Mouse (Mus musculus) mature B cell (primary cell): ENCODE data around the gene Arl3.

Source experiments
- in situ Hi-C: fragments of 300-500 bp; cut with MboI; formaldehyde crosslinking; loops from 2 replicates; pipeline ENCODE4 v1.14.3; 2019

Gene Arl3

DNA sequence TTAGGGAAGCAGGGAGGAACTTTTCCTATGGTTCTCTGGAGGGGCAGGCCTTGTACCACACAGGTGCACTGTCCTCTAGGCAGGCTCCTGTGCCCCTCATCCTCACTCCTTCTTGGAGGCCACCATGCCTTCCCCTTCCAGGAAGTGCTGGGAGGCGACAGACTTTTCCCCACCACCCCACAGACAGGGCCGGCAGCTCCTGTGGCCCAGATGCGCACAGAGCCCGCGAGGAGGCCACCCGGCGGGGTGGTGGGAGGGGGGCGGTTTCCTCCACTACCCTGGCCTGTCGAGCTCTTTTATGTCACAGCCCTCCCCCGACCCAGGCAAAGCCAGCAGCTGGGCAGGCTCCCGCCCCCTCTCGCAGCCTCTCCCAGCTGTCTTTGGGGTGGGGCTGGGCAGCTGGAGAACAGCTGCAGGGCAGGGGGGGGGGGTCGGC lies 54.6 kb downstream of the Arl3 start:
- in situ Hi-C loops = no loop called here

DNA sequence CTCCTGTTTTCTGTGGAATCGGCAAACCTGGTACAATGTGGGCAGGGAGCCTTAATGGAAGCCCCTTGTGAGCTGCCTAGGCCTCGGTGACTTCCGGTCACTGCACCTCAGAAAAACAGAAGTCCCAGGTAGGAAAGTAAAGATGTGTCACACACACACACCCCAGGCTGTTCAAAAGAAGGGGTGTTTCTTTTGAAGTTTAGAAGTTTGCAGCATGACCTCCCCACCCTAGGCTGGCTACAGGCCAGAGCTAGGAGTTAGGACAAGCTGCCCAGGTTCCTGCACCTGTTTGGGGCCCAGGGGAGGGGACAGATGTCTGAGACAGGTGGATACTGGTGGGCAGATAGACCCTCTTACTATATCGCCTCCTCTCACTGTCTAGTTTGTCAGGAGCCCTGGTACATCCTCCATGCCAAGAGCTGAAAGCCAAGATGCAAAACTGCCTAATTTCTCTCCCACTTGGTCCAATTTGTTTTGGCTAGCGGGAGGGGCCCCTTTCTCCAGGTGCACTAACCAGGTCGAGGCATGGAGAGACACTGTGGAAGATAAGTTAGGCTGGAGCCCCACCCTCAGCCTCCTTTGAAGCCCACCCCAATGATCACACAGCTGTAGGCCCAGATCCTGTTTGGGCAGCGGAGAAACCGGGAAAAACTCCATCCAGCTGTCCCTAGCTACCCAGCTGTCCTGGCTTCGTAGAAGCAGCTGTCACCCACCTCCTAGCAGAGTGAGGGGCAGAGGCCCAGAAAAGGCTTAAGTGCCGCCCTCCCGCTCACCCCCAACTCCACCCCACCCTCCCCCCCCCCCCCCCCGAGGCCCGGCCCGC lies 55.3 kb downstream of the Arl3 start:
- in situ Hi-C loops = no loop called here

DNA sequence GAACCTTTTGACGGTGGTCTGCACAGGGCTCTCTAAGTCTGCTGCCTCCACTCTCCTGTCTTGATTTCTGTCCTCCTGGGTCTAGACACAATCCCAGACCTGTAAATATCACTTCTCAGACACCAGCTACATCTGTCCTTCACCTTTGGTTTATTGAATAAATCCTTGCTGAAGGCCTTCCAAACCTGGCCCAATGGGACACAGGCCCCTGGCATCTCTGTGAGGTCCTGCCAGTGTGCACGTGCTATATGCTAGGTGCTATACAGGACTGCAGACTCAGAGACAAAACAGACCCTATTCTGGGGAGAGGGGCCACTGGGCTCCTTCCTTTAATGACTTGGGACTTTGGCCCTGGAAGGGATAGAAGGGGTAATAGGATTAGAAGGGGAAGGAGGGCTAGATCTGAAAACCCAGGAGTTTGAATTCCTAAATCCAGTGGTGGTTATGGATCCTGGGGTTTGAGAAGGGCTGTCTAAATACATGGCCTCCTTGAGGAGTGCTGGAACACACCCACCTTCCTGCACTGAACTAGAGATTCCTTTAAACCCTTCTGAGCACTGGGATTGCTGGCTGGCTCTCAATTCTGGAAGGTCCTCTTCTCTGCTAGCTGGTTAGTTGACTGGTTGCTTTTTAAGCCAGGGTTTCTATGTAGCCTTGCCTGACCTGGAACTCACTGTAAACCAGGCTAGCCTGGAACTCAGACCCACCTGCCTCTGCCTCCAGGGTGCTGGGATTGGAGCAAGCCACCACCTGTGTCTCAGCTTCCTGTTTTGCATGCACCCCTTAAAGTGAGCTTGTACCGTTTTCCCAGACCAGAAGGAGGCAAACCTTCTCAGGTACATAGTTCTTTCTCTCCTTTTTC lies 56.1 kb downstream of the Arl3 start:
- in situ Hi-C loops = no loop called here

DNA sequence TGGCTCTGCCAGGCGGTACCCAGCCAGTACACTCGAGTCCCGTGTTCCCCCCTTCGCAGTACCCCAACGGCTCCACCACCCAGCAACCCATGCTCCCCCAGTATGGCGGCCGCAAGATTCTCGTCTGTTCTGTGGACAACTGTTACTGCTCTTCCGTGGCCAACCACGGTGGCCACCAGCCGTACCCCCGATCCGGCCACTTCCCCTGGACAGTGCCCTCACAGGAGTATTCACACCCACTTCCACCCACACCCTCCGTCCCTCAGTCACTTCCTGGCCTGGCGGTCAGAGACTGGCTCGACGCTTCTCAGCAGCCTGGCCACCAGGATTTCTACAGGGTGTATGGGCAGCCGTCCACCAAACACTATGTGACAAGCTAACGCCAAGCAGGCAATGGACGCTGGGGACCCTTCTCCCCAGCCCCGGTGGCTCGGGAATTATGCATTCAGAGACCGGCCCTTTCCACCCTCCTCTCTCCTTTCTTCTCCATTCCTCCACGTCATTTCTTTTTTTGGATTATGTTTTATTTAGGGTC lies 57.6 kb downstream of the Arl3 start:
- in situ Hi-C loops = no loop called here

DNA sequence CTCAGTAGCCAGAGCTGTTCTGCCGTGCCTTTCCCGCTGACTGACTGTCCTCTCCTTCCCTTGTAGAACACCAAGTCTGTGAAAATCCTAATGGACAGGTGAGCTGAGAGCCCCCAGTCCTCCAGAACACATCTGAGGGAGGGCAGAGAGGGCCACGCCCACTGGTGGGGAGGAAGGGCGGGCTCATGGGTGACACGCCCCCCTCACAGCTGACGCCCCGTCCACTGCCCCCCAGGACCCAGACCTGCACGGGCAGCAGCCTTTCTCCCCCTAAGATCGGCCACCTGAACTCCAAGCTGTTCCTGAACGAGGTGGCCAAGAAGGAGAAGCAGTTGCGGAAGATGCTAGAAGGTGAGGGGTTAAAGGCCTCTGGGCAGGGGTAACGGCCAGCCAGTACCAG lies 58.6 kb downstream of the Arl3 start:
- in situ Hi-C loops = no loop called here

DNA sequence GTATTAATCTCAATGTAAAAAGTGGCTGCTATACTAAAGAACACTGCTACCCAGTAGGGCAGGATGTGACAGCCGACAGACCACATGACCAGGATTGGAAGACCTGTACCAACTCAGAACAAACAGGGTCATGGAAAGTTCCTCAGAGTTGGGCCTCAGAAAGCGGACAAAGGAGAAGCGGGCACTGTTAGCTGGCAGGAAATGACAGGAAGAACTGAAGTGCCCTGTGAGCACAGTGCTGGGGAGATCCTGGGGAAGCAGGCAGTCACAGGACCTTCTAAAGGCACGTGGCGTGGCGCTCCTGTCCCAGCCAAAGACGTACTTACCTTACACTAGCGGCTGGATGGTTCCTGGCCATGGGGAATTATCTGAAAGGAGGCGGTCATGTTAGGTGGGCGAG lies 61.7 kb downstream of the Arl3 start:
- in situ Hi-C loops = no loop called here

DNA sequence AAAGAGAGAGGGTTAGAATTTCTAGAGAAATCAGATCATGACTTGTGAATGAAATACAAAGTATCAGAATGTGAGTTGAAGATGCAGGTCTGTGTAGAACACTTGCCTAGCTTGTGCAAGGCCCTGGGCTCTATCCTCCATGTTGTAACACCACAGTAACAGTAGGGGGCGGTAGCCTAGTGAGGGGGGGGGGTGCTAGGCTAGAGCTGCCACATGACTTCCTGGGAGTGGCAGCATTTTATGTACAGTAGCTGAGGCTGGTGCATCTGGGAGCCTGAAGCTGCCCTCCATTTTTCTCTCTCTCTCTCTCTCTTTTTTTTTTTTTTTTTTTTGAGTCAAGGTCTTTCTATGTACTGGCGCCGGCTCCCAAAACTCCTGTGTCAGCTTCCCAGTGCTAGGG lies 62.2 kb downstream of the Arl3 start:
- in situ Hi-C loops = no loop called here

DNA sequence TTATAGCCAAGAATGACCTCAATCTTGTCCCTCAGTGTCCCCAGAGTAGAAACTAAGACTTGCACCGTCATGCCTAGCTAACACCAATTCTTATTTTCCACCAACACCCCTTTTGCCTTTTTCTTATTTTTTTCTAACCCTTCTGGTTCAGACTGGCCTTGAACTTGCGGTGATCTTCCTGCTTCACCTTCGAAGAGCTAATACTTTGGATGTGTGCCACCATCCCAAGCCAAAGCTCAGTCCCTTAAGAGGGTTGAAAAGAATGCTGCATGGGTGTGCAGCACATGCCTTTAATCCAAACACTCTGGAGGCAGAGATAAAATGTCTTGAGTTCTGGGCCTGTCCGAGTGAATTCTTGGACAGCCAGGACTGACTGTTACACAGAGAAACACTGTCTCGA lies 62.6 kb downstream of the Arl3 start:
- in situ Hi-C loops = no loop called here

DNA sequence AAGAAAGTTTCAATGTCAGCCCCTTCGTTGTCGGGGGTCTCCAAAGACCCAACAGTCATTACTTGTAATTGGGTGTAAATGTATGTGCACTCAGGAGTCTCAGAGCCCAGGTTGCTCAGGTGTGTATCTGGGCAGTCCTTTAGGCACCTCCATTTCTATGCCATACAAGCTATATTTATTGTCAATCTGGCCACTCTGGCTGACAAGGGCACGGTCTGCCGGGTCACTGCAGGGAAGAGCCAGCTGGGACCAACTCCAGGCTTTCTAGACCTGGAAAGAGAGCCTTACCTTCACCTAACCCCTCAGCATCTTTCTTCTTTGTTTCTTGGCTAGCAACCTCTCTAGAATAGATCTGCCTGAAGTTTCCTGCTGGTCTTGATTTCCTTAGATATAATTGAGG lies 63.3 kb downstream of the Arl3 start:
- in situ Hi-C loops = no loop called here

DNA sequence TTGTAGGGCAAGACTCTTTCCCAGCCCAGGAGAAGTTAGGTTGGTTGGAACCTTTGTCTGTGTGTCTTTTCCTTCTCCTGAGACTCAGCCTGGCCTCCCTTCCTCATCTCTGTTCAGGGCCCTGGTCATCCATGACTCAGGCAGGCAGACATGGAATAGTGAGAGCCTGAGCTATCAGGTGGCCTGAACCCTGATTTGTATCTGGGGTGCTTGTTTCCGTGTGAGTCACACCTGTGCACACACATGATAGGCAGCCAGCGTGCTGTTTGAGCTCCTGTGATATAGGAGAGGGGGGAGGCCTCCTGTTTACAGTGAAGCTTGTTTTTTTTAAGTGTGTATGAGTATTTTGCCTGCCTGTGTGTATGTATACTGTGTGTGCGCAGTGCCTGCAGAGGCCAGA lies 63.8 kb downstream of the Arl3 start:
- in situ Hi-C loops = no loop called here

DNA sequence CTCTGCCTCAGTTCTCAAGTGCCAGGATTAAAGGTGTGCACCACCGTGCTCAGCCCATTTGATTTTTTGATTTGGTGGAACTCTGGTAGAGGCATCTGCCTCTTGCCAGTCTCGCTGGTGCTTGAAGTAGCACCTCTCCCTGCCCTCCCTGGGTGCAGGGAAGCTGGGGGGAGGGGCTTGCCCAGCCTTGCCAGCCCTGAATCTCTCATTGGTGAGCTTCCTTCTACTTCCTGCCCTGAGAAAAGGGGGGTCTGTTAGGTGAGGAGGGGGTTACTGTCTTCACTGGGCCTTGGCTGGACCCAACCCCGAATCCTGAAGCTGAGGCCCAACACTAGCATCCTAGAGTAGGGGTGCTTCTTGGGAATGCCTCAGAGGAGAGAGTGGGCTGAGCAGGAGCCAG lies 64.3 kb downstream of the Arl3 start:
- in situ Hi-C loops = no loop called here

DNA sequence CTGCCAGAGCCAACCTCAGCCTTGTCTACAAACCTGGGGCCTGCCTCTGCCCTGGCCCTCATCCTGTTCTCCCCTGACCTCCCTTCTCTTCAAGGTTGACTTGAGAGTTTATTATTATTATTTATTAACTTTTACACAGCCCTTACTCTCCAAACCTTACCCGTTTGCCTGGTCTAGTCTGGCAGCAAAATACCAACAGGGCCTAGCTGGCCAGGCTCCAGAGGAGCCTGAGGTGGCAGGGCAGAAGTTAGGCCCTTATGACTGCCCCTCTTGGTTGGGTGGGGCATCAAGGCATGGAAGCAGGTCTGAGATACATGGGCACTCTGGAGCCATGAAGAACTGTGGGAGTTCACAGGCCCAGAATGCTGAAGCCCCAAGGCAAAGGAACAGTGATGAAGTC lies 65.2 kb downstream of the Arl3 start:
- in situ Hi-C loops = no loop called here

DNA sequence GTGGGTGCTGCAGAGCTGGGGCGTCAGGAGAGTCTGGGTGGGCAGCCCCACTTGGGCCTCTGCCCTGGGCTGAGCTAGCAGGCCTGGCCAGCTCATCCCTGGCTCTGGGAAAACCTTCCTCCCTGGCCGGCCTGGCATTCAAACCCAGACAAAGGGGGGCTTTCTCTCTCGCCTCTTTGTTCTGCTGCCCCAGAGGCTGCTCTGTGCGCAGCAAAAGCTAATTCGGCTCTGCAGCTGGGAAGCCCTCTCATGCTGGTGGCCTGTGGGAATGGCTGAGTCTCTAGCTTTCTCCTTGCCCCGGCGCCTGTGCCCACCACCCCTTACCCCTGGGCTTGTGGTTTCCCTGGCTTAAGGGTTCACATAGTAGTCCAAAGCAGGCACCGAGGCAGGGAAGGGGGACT lies 65.8 kb downstream of the Arl3 start:
- in situ Hi-C loops = no loop called here

DNA sequence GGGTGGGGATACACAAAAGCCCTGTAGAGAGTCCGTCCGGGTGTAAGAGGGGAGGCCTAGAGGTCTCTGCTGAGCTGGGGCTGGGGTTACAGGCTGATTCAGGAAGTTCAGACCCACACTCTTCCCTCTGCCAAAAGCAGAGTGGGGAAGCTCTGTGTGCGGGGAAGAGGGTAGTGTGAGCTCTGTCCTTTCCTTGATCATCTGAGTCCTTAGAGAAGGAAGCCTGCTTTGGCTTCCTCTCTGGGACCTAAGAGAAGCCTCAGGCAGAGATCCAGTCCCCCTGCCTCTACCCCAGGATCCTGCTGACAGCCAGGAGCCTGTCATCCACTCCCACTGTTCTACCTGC lies 66.7 kb downstream of the Arl3 start:
- in situ Hi-C loops = no loop called here

DNA sequence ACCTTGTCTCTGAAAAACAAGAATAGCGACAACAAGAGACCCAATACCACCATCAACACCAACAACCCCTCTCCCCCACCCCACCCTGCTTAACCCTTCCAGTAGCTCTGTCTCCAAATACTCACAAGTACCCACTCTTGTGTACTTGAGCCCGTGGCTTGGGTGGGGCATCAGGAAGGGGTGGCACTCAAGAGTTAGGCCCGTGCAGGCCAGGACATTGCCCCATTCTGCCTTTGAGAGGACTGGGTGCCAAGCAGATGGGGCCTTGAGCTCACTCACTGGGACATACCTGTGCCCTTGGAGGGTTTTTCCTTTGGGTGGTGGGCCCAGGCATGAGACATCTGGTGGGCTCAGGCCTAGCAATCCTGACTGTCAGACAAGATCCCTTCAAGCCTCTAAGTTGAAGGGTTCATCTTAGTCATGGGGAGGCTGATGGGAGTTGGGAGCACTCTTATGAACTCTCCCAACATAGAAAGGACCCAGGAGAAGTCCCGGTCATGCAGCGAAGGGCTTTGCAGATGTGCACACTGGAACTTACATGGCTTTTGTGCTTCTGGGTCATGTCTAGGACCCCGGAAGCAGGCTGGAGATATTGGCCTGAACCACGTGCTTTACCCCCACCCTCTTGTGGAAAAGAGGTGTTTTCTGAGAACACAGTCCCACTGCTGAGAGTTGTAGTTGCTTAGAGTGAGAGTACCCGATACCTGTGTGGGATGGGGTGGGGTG lies 67.2 kb downstream of the Arl3 start:
- in situ Hi-C loops = no loop called here

DNA sequence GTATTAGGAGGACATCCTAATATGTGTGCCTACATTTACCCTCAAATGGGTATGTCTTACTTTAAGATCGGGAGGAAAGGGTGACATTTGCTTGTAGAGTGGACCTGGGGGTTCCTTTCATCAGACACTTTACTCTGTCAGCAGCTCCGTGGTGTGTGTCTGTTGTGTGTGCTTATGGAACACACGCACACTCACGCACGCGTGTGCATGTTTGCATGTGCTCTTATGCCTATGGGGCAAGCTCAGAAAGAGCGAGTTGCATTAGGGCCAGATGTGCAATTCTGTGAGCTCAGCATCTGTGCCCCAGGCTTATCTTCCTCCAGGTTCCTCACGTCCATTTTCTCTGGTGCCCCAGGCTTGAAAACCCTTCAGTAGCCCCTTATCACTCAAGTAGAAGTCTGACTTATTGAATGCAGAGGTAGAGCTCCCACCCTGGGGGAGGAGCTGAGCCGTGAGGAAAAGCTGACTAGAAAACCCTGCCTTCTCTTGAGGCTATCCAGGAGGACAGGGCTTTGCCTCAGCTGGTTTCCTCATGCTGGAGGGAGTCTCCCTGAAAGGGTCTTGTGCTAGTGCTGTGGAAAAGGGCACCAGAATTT lies 68.1 kb downstream of the Arl3 start:
- in situ Hi-C loops = no loop called here

DNA sequence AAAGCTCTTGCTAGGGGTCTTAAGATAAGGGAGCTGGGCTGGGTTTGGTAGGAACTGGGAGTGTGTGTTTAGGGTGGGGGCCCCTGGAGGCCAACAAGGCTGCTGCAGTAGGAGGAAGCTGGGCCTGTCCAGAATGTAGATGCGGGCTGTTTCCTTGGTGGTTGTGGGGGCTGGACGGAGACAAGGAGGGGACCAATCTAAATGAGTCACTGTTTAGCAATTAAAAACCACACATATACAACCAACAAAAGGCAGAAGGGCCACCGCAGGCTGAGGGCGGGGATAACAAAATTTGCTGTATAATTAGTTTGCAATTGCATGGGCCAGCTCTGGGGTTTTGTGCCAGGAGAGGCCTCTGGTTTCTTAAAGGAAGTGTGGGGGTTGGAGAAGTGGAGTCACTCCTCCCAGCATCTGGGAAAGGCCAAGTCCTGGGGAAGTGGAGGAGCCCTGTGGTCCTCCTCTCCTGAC lies 68.9 kb downstream of the Arl3 start:
- in situ Hi-C loops = no loop called here

DNA sequence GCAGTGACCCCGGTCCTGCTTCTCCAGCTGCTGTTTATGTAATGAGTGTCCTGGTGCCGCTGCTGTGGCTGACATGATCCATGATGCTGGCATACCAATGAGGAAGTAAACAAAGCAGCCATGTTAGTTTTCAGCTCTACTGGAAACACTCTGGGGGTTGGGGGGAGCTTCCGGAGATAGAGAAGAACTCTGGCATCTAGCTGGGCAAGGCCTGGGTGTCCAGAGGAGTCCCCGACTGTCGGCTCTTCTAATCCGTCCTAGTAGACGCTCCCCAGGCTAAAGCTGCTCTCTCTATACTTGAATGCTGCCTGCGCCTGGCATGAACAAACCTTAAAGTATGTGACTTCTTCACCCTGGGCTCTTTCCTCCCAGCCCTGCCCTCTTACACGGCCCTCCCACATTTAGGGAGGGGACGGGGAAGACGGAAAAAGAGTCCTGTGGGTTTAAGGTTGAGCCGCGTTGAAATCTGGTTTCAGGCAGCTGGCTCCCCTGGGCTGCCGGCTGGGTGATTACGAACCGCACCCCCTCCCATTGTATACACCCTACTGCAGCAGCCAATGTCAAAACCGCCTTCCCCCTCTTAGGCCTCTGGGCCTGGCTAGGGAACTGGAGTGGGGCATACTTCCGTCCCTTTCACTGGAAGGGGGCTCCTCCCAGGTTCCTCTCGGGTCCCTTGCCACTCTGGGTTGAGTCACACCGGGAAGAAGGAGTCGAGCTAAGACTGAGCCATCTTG lies 69.5 kb downstream of the Arl3 start:
- in situ Hi-C loops = no loop called here

DNA sequence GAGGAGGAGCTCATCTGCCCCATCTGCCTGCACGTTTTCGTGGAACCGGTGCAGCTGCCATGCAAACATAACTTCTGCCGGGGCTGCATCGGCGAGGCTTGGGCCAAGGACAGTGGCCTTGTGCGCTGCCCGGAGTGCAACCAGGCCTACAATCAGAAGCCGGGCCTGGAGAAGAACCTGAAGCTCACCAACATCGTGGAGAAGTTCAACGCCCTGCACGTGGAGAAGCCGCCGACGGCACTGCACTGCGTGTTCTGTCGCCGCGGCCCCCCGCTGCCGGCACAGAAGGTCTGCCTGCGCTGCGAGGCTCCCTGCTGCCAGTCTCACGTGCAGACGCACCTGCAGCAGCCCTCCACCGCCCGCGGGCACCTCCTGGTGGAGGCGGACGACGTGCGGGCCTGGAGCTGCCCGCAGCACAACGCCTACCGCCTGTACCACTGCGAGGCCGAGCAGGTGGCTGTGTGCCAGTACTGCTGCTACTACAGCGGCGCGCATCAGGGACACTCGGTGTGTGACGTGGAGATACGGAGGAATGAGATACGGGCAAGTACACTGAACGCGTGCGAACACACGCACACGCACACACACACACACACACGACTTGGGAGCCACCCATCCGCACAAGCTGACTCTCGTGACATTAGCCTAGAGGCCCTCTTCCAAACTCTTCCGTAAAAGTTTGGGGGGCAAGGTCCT lies 70.4 kb downstream of the Arl3 start:
- in situ Hi-C loops = no loop called here

DNA sequence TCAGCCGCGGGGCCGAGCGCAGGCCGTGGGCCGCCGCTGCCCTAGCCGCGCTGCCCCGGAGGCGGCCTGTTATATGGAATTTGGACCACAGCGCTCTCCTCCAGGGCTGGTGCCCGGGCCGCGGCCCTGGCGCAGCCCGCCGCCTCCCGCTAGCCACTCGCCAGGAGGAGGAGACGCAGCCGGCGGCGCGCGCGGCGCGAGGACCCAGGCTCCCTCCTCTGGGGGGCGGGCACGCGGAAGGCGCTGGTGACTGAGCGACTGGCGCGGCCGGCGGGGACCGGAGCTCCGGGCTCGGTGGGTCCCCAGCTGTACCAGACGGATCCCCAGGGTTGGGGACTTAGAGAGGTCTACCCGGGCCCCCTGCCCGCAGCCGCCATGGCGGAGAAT lies 70.9 kb downstream of the Arl3 start:
- in situ Hi-C loops = no loop called here
